Mouse (Mus musculus) gastrocnemius, postnatal 36 days (tissue): Measurements from ENCODE around the gene Glyr1. TPM values are rescaled to one million over a fixed set of nuclear protein-coding genes. Genes with fewer than 3 reads are reported as not detected.

Experiments
- DNase-seq, 2 experiments: peaks; one replicate each; pipeline ENCODE4 v3.0.0; 2022
- intact Hi-C: fragments of 180-260 bp; cut with DNase I; formaldehyde crosslinking; loops from one replicate; pipeline ENCODE4 v1.15.1; 2025
- total RNA-seq, 2 experiments: library from RNA; stranded (reverse); gene quantifications; 2 replicates each; pipeline ENCODE4 v1.2.3; 2021

The Glyr1 gene
- total RNA-seq, 2 experiments from 2014 or later: 31.5 to 31.9 TPM

GRCm38 (mm10) chr16:4964731-4965391 is 84.8 kb downstream of the Glyr1 start:
- DNase-seq: no peak
- intact Hi-C loops: no loop called here

Other genes starting within 250 kb of the Glyr1 start
- gene 4930562C15Rik, start 214.4 kb downstream of the Glyr1 start, total RNA-seq: not detected
- gene Ubald1, start 169.5 kb downstream of the Glyr1 start, total RNA-seq: 10 to 100 TPM; 31.9 to 38.9 TPM
- 10 to 100 TPM; 49.4 to 52.7 TPM for gene Mgrn1, start 163.6 kb downstream of the Glyr1 start, total RNA-seq
- 10 to 100 TPM; 12.4 to 12.8 TPM for gene Nudt16l1, start 111.1 kb downstream of the Glyr1 start, total RNA-seq
- gene Anks3, start 85.7 kb downstream of the Glyr1 start, total RNA-seq: 10 to 100 TPM; 12.5 to 13.2 TPM
- not detected for gene Sept12, start 52.0 kb downstream of the Glyr1 start, total RNA-seq
- not detected for gene Smim22, start 42.6 kb downstream of the Glyr1 start, total RNA-seq
- gene Rogdi, start 36.3 kb downstream of the Glyr1 start, total RNA-seq: 1 to 10 TPM; 4.8 to 7.0 TPM
- 10 to 100 TPM; 22.6 to 23.5 TPM for gene Ubn1, start 194 bp upstream of the Glyr1 start, total RNA-seq
- 1 to 10 TPM; 2.0 to 2.9 TPM for gene Ppl, start 82.6 kb upstream of the Glyr1 start, total RNA-seq
- 10 to 100 TPM in 1 of 2 experiments, 1 to 10 TPM in 1; 9.5 to 10.3 TPM for gene Sec14l5, start 97.2 kb upstream of the Glyr1 start, total RNA-seq
- gene Nagpa, start 154.1 kb upstream of the Glyr1 start, total RNA-seq: 1 to 10 TPM; 6.5 to 6.7 TPM
- 1 to 10 TPM; 3.7 to 4.5 TPM for gene AU021092, start 172.4 kb upstream of the Glyr1 start, total RNA-seq
- 1 to 10 TPM; 8.6 to 9.8 TPM for gene Alg1, start 183.8 kb upstream of the Glyr1 start, total RNA-seq
- 1 to 10 TPM; 6.3 to 6.8 TPM for gene Eef2kmt, start 206.1 kb upstream of the Glyr1 start, total RNA-seq